Mouse (Mus musculus) liver, embryonic 12.5 days (tissue): ENCODE measurements around the gene Osbpl2. TPM values are rescaled to one million over a fixed set of nuclear protein-coding genes. Genes with fewer than 3 reads are reported as not detected.

Experiments used
- microRNA-seq: library from miRNA; unstranded; fragments of <30 nt; microRNA quantifications from one replicate; pipeline ENCODE4, GENCODE M21; 2017
- polyA plus RNA-seq: library from polyadenylated mRNA; unstranded; fragments of >200 nt; fragmentation: Nextera tagmentation; extraction: Ambion mirVana; gene quantifications from 2 replicates; pipeline ENCODE4 v1.2.1, GENCODE M21; 2016

Osbpl2 gene
- polyA plus RNA-seq, 1 experiment from 2014 or later = 13.5 TPM

Small RNAs within 50 kb of the gene (microRNA-seq; reads per million reads assigned to microRNA genes)
- gene Mir7005 = not detected

Other genes with a start within 250 kb of the Osbpl2 start
- gene Taf4, start 142.7 kb upstream of the Osbpl2 start, polyA plus RNA-seq = 2.2 and 2.6 TPM in 2 replicates
- 2.4 and 2.7 TPM in 2 replicates for gene Lsm14b, start 94.3 kb upstream of the Osbpl2 start, polyA plus RNA-seq
- 455 and 456 TPM in 2 replicates for gene Psma7, start 76.9 kb upstream of the Osbpl2 start, polyA plus RNA-seq
- 1.3 and 1.6 TPM in 2 replicates for gene Ss18l1, start 76.8 kb upstream of the Osbpl2 start, polyA plus RNA-seq
- 17.6 and 18.0 TPM in 2 replicates for gene Mtg2, start 48.7 kb upstream of the Osbpl2 start, polyA plus RNA-seq
- not detected in 2 replicates for gene Hrh3, start 14.8 kb upstream of the Osbpl2 start, polyA plus RNA-seq
- 176 and 189 TPM in 2 replicates for gene Adrm1, start 52.2 kb downstream of the Osbpl2 start, polyA plus RNA-seq
- 4.1 and 4.3 TPM in 2 replicates for gene Lama5, start 106.6 kb downstream of the Osbpl2 start, polyA plus RNA-seq
- gene Rps21, start 138.1 kb downstream of the Osbpl2 start, polyA plus RNA-seq = 560 and 561 TPM in 2 replicates
- 9.6 and 10.4 TPM in 2 replicates for gene Cables2, start 154.2 kb downstream of the Osbpl2 start, polyA plus RNA-seq
- gene Rbbp8nl, start 170.6 kb downstream of the Osbpl2 start, polyA plus RNA-seq = not detected in 2 replicates
- 3.0 and 3.1 TPM in 2 replicates for gene Gata5, start 215.4 kb downstream of the Osbpl2 start, polyA plus RNA-seq